Mouse (Mus musculus): ENCODE data around the gene Lyzl4.

GRCm38 (mm10) chr9:121632891-121633290 is 9.0 kb downstream of the Lyzl4 start:
- TF ChIP-seq CTCF (IDR thresholded peaks at IDR 0.05; ENCODE audit: low read depth, low read length) (no peak), GATA1 (IDR thresholded peaks at IDR 0.05; ENCODE audit: borderline replicate concordance, low read length) (no peak), TAL1 (conservative IDR thresholded peaks at IDR 0.05; ENCODE audit: low read depth, low read length) (no peak), GATA2 (IDR thresholded peaks at IDR 0.05; ENCODE audit: borderline replicate concordance, low read depth, low read length) (no peak)

All from G1E (cell line).